Mouse (Mus musculus) heart, adult 2 months (tissue): ENCODE results near the gene Sgip1.

Source experiments
- CTCF ChIP-seq: fragments of 200-600 bp; IDR thresholded peaks from 2 replicates; pipeline ENCODE4 v1.8.1; 2022; ENCODE audit warnings: antibody characterized with exemption, mild to moderate bottlenecking, moderate library complexity
- EP300 ChIP-seq: fragments of 200-500 bp; IDR thresholded peaks from 2 replicates; pipeline ENCODE4 v1.6.1; 2011; ENCODE audit warnings: low read depth, low read length, control low read depth; ENCODE audit not compliant: insufficient read depth
- POLR2A ChIP-seq: fragments of 200-500 bp; IDR thresholded peaks from 2 replicates; pipeline ENCODE4 v1.6.1; 2011; ENCODE audit warnings: mild to moderate bottlenecking, low read depth, low read length, control low read depth; ENCODE audit not compliant: insufficient read depth

DNA sequence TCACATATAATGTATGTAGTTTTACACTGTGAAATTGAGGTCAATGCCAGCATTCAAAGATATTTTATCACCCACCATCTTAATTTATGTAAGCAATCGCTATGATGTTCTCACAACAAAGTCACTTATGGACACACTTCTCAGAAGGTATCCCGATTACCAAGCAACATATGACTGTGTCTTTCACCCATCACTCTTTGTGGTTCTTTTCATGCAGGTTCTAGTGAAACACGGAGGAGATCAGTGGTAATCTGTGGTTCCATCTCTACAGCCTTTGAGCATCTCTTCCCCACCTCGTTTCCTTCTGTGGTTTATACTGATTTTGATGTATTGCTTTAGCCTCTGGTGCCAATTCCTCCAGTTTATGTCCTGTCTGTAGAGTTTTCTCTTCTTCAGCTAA is 29.4 kb upstream of the Sgip1 start:
- TF ChIP-seq EP300 (no peak), POLR2A (no peak), CTCF (no peak)
